8 mouse cellular contexts compared by ENCODE assay signal in the genomic region with DNA sequence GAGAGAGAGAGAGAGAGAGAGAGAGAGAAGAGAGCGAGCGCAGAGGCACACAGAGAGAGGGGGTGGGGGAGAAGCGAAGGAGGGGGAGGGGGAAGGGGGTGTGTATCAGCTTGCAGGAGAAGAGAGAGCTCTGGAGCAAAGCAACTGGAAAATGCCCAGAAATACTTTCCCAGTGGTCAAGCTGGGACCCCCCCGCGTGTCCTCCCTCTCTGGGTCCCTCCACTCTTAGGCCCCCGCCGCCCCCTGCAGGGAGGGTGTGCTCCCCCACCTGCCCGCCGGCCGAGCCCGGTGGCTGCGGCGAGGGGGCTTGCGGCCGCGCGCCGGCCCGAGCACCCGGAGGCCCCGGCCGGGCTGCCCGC. TPM values are rescaled to one million over a fixed set of nuclear protein-coding genes. Genes with fewer than 3 reads are reported as not detected.
A peak's percentile ranks its signal among the peaks of the same experiment; 100 is the strongest.
DNase-seq lines count a peak whose midpoint lies in the region; ATAC-seq lines count a peak whose summit lies in the region.

No protein-coding gene starts in this region.

- peak; percentile 64 for ATAC-seq in kidney, embryonic 16.5 days (ENCODE audit: low FRiP score, low TSS enrichment)
- peak; percentile 31 for ATAC-seq in embryonic facial prominence, embryonic 12.5 days (ENCODE audit: insufficient number of reproducible peaks, insufficient read depth, low FRiP score, low TSS enrichment)
- no peak; the same call in none of the 2 replicates for ATAC-seq in intestine, embryonic 15.5 days
- ATAC-seq in midbrain, embryonic 15.5 days (replicated peaks): peak; percentile 48
- no peak for ATAC-seq in erythroid progenitor cell, adult 5-6 weeks (replicated peaks; ENCODE audit: low FRiP score, poor library complexity, severe bottlenecking)

- no peaks in the 10 kb centered on the region for H3K36me3 ChIP-seq in kidney, embryonic 16.5 days (ENCODE audit: insufficient read depth, low read length)
- H3K36me3 ChIP-seq in embryonic facial prominence, embryonic 12.5 days: no peaks in the 10 kb centered on the region
- H3K36me3 ChIP-seq in intestine, embryonic 15.5 days: no peaks in the 10 kb centered on the region
- H3K36me3 ChIP-seq in midbrain, embryonic 15.5 days (replicated peaks): no peaks in the 10 kb centered on the region

- peak overlapping the region; percentile 75; the same call in 1 of the 2 replicates for H3K27ac ChIP-seq in kidney, embryonic 16.5 days (ENCODE audit: low read length)
- peak overlapping the region; percentile 95 for H3K27ac ChIP-seq in embryonic facial prominence, embryonic 12.5 days
- H3K27ac ChIP-seq in intestine, embryonic 15.5 days: no peak overlapping the region
- peak overlapping the region; percentile 93 for H3K27ac ChIP-seq in midbrain, embryonic 15.5 days

- peak overlapping the region; percentile 70 for H3K4me3 ChIP-seq in kidney, embryonic 16.5 days (ENCODE audit: low read length)
- peak overlapping the region; percentile 65 for H3K4me3 ChIP-seq in embryonic facial prominence, embryonic 12.5 days
- H3K4me3 ChIP-seq in intestine, embryonic 15.5 days (replicated peaks): peak overlapping the region; percentile 81
- H3K4me3 ChIP-seq in midbrain, embryonic 15.5 days: peak overlapping the region; percentile 76

- peak overlapping the region; percentile 94 for H3K4me2 ChIP-seq in kidney, embryonic 16.5 days (replicated peaks; ENCODE audit: low read depth, low read length)
- peak overlapping the region; percentile 75 for H3K4me2 ChIP-seq in embryonic facial prominence, embryonic 12.5 days (replicated peaks)
- H3K4me2 ChIP-seq in intestine, embryonic 15.5 days (replicated peaks): peak overlapping the region; percentile 94
- H3K4me2 ChIP-seq in midbrain, embryonic 15.5 days: peak overlapping the region; percentile 78

- H3K27me3 ChIP-seq in kidney, embryonic 16.5 days (ENCODE audit: insufficient read depth, low read length): peaks cover 55% of the 10 kb centered on the region
- H3K27me3 ChIP-seq in embryonic facial prominence, embryonic 12.5 days: peaks cover 17% of the 10 kb centered on the region
- H3K27me3 ChIP-seq in intestine, embryonic 15.5 days (replicated peaks): peaks cover 33% of the 10 kb centered on the region
- no peaks in the 10 kb centered on the region for H3K27me3 ChIP-seq in midbrain, embryonic 15.5 days (replicated peaks)

- WGBS in kidney, embryonic 16.5 days: 0% methylated on average over 14 of the region's 23 CpGs
- WGBS in embryonic facial prominence, embryonic 12.5 days: 6% methylated on average over 3 of the region's 23 CpGs
- WGBS in intestine, embryonic 15.5 days: 2% methylated on average over 9 of the region's 23 CpGs
- under 1% methylated on average over 20 of the region's 23 CpGs for WGBS in midbrain, embryonic 15.5 days

- H3K9ac ChIP-seq in kidney, embryonic 16.5 days (replicated peaks; ENCODE audit: low read length): peak overlapping the region; percentile 85
- H3K9ac ChIP-seq in embryonic facial prominence, embryonic 12.5 days: peak overlapping the region; percentile 97
- H3K9ac ChIP-seq in intestine, embryonic 15.5 days: peak overlapping the region; percentile 74
- H3K9ac ChIP-seq in midbrain, embryonic 15.5 days: peak overlapping the region; percentile 91

- DNase-seq in kidney, adult 11 months: no peak
- peak; percentile 56 for DNase-seq in NIH3T3 (ENCODE audit: low read depth)
- DNase-seq in ovary, adult 18-20 months (ENCODE audit: low spot score): no peak

- peaks cover 32% of the 10 kb centered on the region for H3K4me1 ChIP-seq in kidney, embryonic 16.5 days (ENCODE audit: insufficient read depth, low read length)
- H3K4me1 ChIP-seq in embryonic facial prominence, embryonic 12.5 days: peaks cover 19% of the 10 kb centered on the region
- H3K4me1 ChIP-seq in intestine, embryonic 15.5 days (replicated peaks): peaks cover 22% of the 10 kb centered on the region
- H3K4me1 ChIP-seq in midbrain, embryonic 15.5 days: peaks cover 50% of the 10 kb centered on the region

- H3K9me3 ChIP-seq in kidney, embryonic 16.5 days (ENCODE audit: low read length): no peaks in the 10 kb centered on the region
- no peaks in the 10 kb centered on the region for H3K9me3 ChIP-seq in embryonic facial prominence, embryonic 12.5 days
- H3K9me3 ChIP-seq in intestine, embryonic 15.5 days: no peaks in the 10 kb centered on the region
- no peaks in the 10 kb centered on the region for H3K9me3 ChIP-seq in midbrain, embryonic 15.5 days

RNA-seq across cellular contexts. Expression of a gene that starts 3.7 kb away (rescaled TPM):
- polyA plus RNA-seq in kidney, embryonic 16.5 days (2015; fragmentation: Nextera tagmentation; extraction: Ambion mirVana): 0.92 and 2.1 TPM in 2 replicates
- polyA plus RNA-seq in embryonic facial prominence, embryonic 12.5 days (2016; fragmentation: Nextera tagmentation; extraction: Ambion mirVana): 5.2 and 6.4 TPM in 2 replicates
- polyA plus RNA-seq in intestine, embryonic 15.5 days (2015; fragmentation: Nextera tagmentation; extraction: Ambion mirVana): 2.0 and 2.6 TPM in 2 replicates
- 28.3 and 31.3 TPM in 2 replicates for polyA plus RNA-seq in midbrain, embryonic 15.5 days (2015; fragmentation: Nextera tagmentation; extraction: Ambion mirVana)
- not detected in 2 replicates for total RNA-seq in erythroid progenitor cell, adult 5-6 weeks (2015; ENCODE audit: low replicate concordance)
- not detected in 2 replicates for total RNA-seq in erythroid progenitor cell, adult 5-6 weeks (2017; ENCODE audit: low replicate concordance)

Comparison
In these comparisons a context has a peak if more than half of its experiments do, and no peak if none do; other contexts are left out.
1. ATAC-seq: peak in kidney, embryonic 16.5 days (single experiment), embryonic facial prominence, embryonic 12.5 days (single experiment) and midbrain, embryonic 15.5 days (single experiment); none in intestine, embryonic 15.5 days (single experiment) and erythroid progenitor cell, adult 5-6 weeks (single experiment).
2. Peak in every context shown above with its lines, with median percentiles within 50 percentile points of each other: H3K4me2 ChIP-seq, H3K4me3 ChIP-seq and H3K9ac ChIP-seq.